Mouse (Mus musculus) heart, adult 2 months (tissue): ENCODE measurements at regions not wholly inside any gene's neighbourhood (a gene's known extent, or its start where the extent isn't known, plus 50 kb on each side); places are given as distances from the start of the nearest gene placed in this dataset.

Experiments
- CTCF ChIP-seq: fragments of 200-600 bp; IDR thresholded peaks from 2 replicates; pipeline ENCODE4 v1.8.1; 2022; ENCODE audit warnings: antibody characterized with exemption, mild to moderate bottlenecking, moderate library complexity
- EP300 ChIP-seq: fragments of 200-500 bp; IDR thresholded peaks from 2 replicates; pipeline ENCODE4 v1.6.1; 2011; ENCODE audit warnings: low read depth, low read length, control low read depth; ENCODE audit not compliant: insufficient read depth
- POLR2A ChIP-seq: fragments of 200-500 bp; IDR thresholded peaks from 2 replicates; pipeline ENCODE4 v1.6.1; 2011; ENCODE audit warnings: mild to moderate bottlenecking, low read depth, low read length, control low read depth; ENCODE audit not compliant: insufficient read depth

- no peak for TF ChIP-seq CTCF
- TF ChIP-seq POLR2A, result no peak
- no peak for TF ChIP-seq EP300
Observed at GRCm38 (mm10) chr5:119953811-119954566, 121.5 kb downstream of the Tbx5 start.
